Mouse (Mus musculus) liver, embryonic 14.5 days (tissue): ENCODE results near the gene Serf2.

Experiments
- CTCF ChIP-seq: IDR thresholded peaks from 2 replicates; pipeline ENCODE4 v1.5.1; 2016; ENCODE audit warnings: antibody characterized with exemption, low read depth, control low read depth
- EP300 ChIP-seq: IDR thresholded peaks from 2 replicates; pipeline ENCODE4 v1.6.1; 2016; ENCODE audit warnings: antibody characterized with exemption, low read depth

DNA sequence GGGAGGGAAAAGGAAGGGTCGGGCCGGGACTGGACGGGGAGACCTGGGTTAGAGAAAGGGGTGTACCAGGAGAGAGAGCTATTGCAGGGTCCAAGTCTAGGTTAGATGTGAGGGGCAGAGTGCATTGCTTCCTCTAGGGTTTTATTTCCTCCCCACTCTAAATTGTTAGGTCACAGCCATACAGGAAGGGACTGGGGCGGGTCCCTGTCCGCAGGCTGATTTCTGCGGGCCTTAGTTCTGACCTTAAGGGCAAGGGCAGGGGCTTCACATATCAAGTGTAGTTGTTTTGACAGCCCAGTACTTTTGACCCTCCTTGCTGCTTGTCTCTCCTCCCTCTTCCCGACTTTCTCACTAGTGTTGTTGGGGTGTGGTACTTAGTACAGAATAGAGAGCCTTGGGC is 1.1 kb downstream of the Serf2 start:
- TF ChIP-seq EP300 (no peak), CTCF (no peak)
